Mouse (Mus musculus) stomach, postnatal 0 days (tissue): ENCODE results near the gene Guk1.

Source experiments
- CTCF ChIP-seq: IDR thresholded peaks from 2 replicates; pipeline ENCODE4 v1.5.1; 2016; ENCODE audit warnings: antibody characterized with exemption, low read depth, mild to moderate bottlenecking, moderate library complexity
- EP300 ChIP-seq: optimal IDR thresholded peaks from 2 replicates; pipeline ENCODE3; 2016; ENCODE audit warnings: antibody characterized with exemption

DNA sequence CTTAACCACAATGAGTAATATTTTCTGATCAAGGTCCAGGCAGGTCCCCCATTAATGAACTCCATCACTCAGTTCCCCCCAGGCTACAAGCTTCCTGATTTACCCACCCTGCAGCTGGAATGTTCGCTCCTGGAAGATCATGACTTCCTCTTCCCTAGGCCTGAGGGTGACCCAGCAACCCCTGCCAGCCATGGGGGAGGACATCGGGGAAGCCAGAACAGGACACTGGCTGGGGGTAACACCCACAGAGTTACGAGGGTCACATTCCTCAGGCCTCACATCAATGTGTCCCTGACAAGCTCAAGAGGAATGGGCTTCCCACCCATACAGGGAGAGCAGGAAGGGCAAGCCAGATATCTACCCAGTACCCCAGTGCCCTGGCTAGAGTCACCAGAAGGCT is 22.2 kb downstream of the Guk1 start:
- TF ChIP-seq CTCF (no peak), EP300 (no peak)
